Mouse (Mus musculus) megakaryocyte, embryonic 14.5 days (primary cell): ENCODE measurements around the gene Slc44a3. TPM values are rescaled to one million over a fixed set of nuclear protein-coding genes. Genes with fewer than 3 reads are reported as not detected.

Experiments
- H3K27me3 ChIP-seq: replicated peaks from 2 replicates; pipeline ENCODE3; 2012; ENCODE audit warnings: inconsistent platforms
- H3K36me3 ChIP-seq: replicated peaks from 2 replicates; pipeline ENCODE3; 2012; ENCODE audit warnings: low read length, inconsistent platforms, mixed read lengths
- H3K4me1 ChIP-seq: 2 replicates; pipeline ENCODE4 v1.6.1; 2012; ENCODE audit warnings: inconsistent platforms
- H3K4me3 ChIP-seq: replicated peaks from 2 replicates; pipeline ENCODE3; 2012; ENCODE audit warnings: moderate library complexity, mild to moderate bottlenecking, inconsistent platforms
- H3K9me3 ChIP-seq: 2 replicates; pipeline ENCODE4 v1.6.1; 2012; ENCODE audit warnings: inconsistent platforms
- FLI1 ChIP-seq: IDR thresholded peaks from 2 replicates; pipeline ENCODE4 v1.6.1; 2012; ENCODE audit warnings: low read length, inconsistent platforms, mixed read lengths
- GATA1 ChIP-seq: IDR thresholded peaks from 3 replicates; pipeline ENCODE4 v1.6.1; 2012; ENCODE audit warnings: mixed read lengths, low read length, inconsistent platforms, borderline replicate concordance
- polyA plus RNA-seq: library from polyadenylated mRNA; stranded (reverse); fragments of >175 nt; gene quantifications from 2 replicates; pipeline ENCODE4 v1.2.3, GENCODE M21; 2012; ENCODE audit warnings: low replicate concordance; ENCODE audit not compliant: insufficient read depth

Gene Slc44a3
- polyA plus RNA-seq, 1 experiment = not detected

GRCm38 (mm10) chr3:121418850-121419435 lies 113.3 kb downstream of the Slc44a3 start:
- H3K4me1 ChIP-seq = peaks cover 9% of the 10 kb centered on the region
- TF ChIP-seq GATA1 (no peak), FLI1 (no peak)
- peaks cover 9% of the 10 kb centered on the region for H3K27me3 ChIP-seq
- H3K36me3 ChIP-seq = no peaks in the 10 kb centered on the region
- no peak overlapping the region for H3K4me3 ChIP-seq
- H3K9me3 ChIP-seq = peaks cover 12% of the 10 kb centered on the region

- Histone ChIP-seq H3K4me3 (no peak overlapping the region), H3K9me3 (peaks cover 12% of the 10 kb centered on the region), H3K4me1 (peaks cover 9% of the 10 kb centered on the region), H3K27me3 (peaks cover 5% of the 10 kb centered on the region), H3K36me3 (no peaks in the 10 kb centered on the region)
- TF ChIP-seq FLI1 (no peak), GATA1 (no peak)
These were observed 114.0 kb downstream of the Slc44a3 start for GRCm38 (mm10) chr3:121418251-121418601.

- peaks cover 9% of the 10 kb centered on the region for H3K4me1 ChIP-seq
- TF ChIP-seq GATA1 (no peak), FLI1 (no peak)
- peaks cover 3% of the 10 kb centered on the region for H3K27me3 ChIP-seq
- H3K9me3 ChIP-seq = peaks cover 12% of the 10 kb centered on the region
- no peaks in the 10 kb centered on the region for H3K36me3 ChIP-seq
- H3K4me3 ChIP-seq = no peak overlapping the region
These were observed 114.6 kb downstream of the Slc44a3 start for GRCm38 (mm10) chr3:121417379-121418250.

- Histone ChIP-seq H3K9me3 (peaks cover 12% of the 10 kb centered on the region), H3K27me3 (peaks cover 6% of the 10 kb centered on the region), H3K36me3 (no peaks in the 10 kb centered on the region), H3K4me3 (no peak overlapping the region), H3K4me1 (peaks cover 9% of the 10 kb centered on the region)
- TF ChIP-seq GATA1 = no peak
- TF ChIP-seq FLI1 = no peak
These were observed 115.7 kb downstream of the Slc44a3 start for GRCm38 (mm10) chr3:121416171-121417154.

- peaks cover 12% of the 10 kb centered on the region for H3K9me3 ChIP-seq
- H3K4me1 ChIP-seq = no peaks in the 10 kb centered on the region
- peaks cover 13% of the 10 kb centered on the region for H3K27me3 ChIP-seq
- no peak overlapping the region for H3K4me3 ChIP-seq
- H3K36me3 ChIP-seq = no peaks in the 10 kb centered on the region
- TF ChIP-seq FLI1 (no peak), GATA1 (no peak)
These were observed 120.8 kb downstream of the Slc44a3 start for GRCm38 (mm10) chr3:121411450-121411849.

Other genes starting within 250 kb of the Slc44a3 start
- not detected in 2 replicates for gene Tmem56, start 249.3 kb downstream of the Slc44a3 start, polyA plus RNA-seq
- gene Alg14, start 240.6 kb downstream of the Slc44a3 start, polyA plus RNA-seq = 8.9 TPM in 1 of 2 replicates, not detected in the other
- gene Cnn3, start 105.9 kb downstream of the Slc44a3 start, polyA plus RNA-seq = 2.6 TPM in 1 of 2 replicates, not detected in the other
- not detected in 2 replicates for gene 4930432M17Rik, start 138.4 kb upstream of the Slc44a3 start, polyA plus RNA-seq
- gene F3, start 191.1 kb upstream of the Slc44a3 start, polyA plus RNA-seq = not detected in 2 replicates